Mouse (Mus musculus): ENCODE results near the gene Grk5.
"Not testable (repeated sequence)": the region's sequence is repeated elsewhere in the genome, so short reads cannot be mapped to it uniquely, and the experiment has no call there.

Grk5 gene

GRCm38 (mm10) chr19:60889714-60890315 lies at the start of gene Grk5:
Gene Grk5, plus strand, starts transcription at chr19:60889749.
- DNase-seq (ENCODE audit: low read depth, low spot score), result peak; percentile 98

DNA sequence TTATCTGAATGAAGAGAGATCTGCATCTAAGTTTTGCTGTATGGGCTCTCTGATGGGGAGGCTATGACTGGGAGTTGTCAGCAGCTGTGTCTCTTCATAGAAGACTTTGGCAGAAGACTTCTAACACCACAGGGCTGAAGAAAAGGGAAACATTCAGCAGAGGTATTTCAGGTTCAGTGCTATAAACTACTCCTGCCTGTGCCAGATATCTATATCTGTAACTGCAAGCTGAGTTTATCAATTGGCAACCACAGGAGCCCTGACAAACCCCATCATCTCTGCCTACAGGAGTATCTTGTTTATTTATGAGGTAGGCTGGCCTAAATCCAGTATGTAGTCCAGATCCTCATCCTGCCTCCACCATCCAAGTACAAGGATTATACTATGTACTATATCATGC lies 46.2 kb upstream of the Grk5 start:
- DNase-seq (ENCODE audit: low read depth, low spot score), result peak; percentile 10

GRCm38 (mm10) chr19:60845731-60846130 lies 43.8 kb upstream of the Grk5 start:
- DNase-seq (ENCODE audit: low read depth, low spot score), result no peak

- peak; percentile 97 for DNase-seq (ENCODE audit: low read depth, low spot score)
Measured at GRCm38 (mm10) chr19:60860868-60861700, 28.5 kb upstream of the Grk5 start, which contains the start of gene Sfxn4. Gene Sfxn4, minus strand, starts transcription at chr19:60861479.

DNA sequence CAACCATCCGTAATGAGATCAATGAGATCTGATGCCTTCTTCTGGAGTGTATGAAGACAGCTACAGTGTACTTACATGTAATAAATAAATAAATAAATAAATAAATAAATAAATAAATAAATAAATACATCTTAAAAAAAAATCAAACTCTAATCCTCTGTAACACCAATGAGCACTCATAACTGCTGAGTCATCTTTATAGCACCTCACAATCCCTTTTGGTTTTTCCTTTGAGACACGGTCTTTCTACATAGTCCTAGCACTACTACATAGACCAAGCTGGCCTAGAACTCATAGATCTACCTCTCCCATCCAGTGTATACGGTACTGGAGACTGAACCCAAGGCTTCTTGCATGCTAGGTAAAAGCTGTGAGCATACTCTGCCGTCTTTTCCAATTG lies 23.4 kb upstream of the Grk5 start:
- DNase-seq (ENCODE audit: low read depth, low spot score), result not testable (repeated sequence)

DNA sequence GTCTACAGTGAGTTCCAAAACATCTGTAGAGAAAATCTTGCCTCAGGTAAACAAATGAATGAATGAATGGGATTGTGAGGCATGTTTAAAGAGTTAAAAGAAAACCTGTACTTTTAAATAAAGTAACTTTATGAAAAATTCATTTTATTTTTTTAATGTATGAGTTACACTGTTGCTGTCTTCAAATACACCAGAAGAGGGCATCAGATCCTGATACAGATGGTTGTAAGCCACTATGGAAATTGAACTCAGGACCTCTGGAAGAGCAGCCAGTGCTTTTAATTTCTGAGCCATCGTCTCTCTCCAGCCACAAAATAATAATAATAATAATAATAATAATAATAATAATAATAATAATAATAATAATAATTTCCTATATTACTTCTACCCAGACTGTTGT lies 19.1 kb upstream of the Grk5 start:
- DNase-seq (ENCODE audit: low read depth, low spot score), result no peak

DNA sequence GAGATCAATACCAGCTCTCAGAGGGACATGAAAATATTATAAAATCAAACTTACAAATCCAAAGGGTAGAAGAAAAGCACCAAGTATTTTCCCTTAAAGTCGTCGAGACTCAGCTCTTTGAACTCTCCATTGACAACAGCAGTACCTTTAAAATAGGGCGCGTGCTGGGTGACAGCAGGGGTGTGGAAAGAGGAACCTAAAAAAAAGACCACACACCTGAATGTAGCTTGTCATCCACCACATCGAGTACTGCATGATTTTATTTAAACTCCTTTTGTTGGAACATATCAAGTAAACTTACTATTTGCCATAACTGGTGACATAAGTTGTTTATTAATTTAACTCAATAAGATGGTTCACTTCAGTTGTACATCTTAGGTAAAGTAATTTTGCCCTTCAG lies 18.2 kb upstream of the Grk5 start:
- no peak for DNase-seq (ENCODE audit: low read depth, low spot score)

DNA sequence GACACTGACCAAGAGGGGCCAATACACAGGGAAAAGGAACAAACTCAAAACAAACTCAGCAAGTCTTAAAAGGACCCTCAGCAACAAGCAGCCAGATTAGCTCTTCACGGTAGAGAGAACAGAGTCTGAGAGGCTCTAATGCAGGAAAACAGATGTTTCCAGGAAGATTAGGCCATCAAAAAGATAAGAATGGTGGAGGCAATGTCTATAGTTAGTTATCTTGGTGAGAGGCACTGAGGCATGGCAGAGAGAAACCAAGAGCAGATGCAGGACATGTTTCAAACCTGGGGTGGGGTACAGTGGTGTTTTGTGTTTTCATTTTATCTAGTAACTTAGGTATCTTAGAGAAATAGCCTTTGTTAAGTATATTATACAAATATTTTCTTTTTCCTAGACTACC lies 17.3 kb upstream of the Grk5 start:
- DNase-seq (ENCODE audit: low read depth, low spot score), result no peak

DNA sequence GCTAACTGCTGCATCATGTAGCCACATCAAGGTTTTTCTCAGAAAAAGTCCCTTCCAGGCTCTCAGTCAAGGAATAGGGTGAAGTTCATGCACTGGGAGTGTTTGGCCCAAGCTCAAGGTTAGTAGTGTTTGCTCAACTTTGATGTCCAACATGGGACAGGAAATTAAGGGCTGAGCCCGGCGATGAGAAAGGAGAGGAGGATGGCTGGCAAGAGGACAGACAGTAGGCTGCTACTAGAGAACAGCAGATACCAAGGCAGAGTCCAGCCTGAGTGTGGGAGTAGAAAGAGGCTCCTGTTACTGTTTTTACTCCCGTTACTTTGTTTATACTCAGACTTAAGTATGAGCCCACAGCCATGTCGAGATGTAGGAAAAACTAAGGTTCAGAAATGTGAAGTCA lies 16.0 kb upstream of the Grk5 start:
- peak; percentile 41 for DNase-seq (ENCODE audit: low read depth, low spot score)

GRCm38 (mm10) chr19:60874064-60874694 lies 15.4 kb upstream of the Grk5 start, which contains the start of gene Prdx3:
Gene Prdx3, minus strand, starts transcription at chr19:60874556.
- peak; percentile 98 for DNase-seq (ENCODE audit: low read depth, low spot score)

DNA sequence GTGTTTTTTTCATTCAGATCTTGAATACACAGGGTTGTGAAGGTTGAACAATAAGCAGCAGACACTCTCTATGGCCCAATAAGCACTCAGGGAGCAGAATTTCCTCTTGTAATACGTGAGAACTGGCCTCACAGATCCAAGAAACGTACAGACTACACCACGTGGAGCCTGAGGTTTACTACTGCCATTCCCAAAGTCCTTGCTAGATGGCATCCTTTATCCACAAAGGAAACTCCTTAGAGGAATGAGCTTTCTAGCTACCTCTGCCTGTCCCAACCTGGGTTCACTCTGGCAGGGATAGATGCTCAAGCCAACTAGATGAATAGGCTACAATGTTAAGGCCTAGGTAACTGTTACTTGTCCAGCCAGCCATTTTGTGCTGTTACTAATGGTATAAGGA lies 6.4 kb upstream of the Grk5 start:
- DNase-seq (ENCODE audit: low read depth, low spot score), result peak; percentile 82

DNA sequence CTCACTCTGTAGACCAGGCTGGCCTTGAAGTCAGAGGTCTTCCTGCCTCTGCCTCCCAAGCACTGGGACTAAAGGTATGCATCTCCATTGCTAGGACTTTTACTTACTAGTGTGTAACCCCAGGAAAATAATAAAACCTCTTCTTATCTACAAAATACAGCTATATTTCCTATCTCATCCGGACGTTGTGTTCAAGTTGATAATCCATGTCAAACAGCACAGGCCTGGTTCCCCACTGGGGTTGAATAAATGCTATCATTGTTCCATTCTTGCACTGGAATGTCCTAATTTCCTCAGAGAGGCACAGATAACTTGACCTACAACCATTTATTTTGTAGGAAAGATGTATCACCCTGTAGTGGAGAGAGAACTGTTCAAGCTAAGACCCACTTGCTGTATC lies 1.9 kb upstream of the Grk5 start:
- no peak for DNase-seq (ENCODE audit: low read depth, low spot score)

DNA sequence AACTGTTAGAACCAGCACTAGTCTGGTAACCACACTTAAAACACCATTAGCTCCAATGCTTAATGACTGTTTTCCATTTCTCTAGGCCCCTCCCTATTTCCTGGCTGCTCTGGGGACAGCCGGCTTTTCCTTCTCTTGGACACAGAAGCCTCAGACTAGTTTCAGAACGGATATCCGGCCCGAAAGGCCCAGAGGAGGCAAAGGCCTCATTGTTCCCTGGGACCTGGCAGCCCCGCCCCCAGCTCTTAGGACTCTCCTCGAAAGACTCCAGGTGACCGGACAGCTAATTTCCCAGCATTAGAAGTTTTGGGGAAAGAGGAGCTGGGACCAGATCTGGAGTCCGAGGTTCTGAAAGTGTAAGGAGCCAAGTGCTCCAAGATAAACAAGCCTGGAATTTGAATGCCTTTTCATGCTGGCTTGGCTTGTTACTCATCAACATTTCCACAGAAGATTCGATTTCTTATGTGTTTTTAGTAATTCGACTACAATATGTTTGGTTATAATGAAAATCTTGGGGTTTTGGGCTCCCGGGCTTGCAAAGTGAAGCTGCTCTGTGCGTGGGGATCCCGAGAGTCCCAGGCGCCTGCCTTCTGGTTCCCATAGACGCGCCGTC lies 342 bp upstream of the Grk5 start:
- peak; percentile 39 for DNase-seq (ENCODE audit: low read depth, low spot score)

DNA sequence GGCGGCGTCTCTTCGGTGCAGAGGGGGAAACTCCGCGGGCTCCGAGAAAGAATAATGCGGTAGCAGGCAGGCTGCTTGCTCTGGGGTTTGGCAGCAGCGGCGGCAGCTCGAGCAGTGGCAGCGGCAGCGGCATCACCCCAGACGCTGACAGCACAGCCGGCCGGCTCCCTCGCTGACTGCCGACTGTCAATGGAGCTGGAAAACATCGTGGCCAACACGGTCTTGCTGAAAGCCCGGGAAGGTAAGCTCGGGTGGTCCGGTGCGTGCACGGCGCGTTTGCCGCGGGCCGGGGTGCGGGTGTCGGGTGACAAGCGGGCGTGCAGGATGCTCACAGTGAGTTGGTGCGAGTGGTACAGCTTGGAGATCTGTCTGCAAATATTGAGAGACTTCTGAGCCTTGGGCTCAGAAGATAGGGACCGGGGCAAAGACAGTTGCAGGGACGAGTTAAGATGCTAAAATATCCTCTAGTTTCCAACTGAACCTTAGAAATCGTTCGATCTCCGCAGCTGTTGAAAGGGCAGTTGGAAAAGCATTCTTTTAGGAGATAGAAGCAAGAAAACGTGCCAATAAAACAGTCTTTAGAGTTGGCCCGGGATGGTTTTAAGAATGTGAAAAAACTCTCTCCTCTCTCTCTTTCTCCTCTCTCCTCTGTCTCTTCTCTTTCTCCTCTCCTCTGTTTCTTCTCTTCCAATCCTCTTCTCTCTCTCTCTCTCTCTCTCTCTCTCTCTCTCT lies 1.0 kb downstream of the Grk5 start:
- DNase-seq (ENCODE audit: low read depth, low spot score), result no peak

DNA sequence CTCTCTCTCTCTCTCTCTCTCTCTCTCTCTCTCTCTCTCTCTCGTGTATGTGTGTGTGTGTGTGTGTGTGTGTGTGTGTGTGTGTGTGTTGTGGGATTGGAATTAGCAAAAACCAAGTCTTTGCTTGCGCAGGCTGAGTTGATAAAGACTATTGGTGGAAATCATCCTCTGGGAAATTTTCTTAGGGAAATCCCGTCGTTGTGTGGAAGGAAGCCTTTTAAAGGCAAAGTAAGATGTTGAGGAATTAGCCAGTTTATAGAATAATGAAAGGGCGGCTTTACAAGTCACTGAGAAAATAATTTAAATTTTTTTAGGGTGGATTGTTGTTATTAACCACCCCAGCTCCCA lies 1.5 kb downstream of the Grk5 start:
- DNase-seq (ENCODE audit: low read depth, low spot score), result peak; percentile 63

GRCm38 (mm10) chr19:60891934-60892547 lies 2.5 kb downstream of the Grk5 start:
- DNase-seq (ENCODE audit: low read depth, low spot score), result peak; percentile 76

- DNase-seq (ENCODE audit: low read depth, low spot score), result peak; percentile 35
Measured at GRCm38 (mm10) chr19:60895251-60895880, 5.8 kb downstream of the Grk5 start.

DNA sequence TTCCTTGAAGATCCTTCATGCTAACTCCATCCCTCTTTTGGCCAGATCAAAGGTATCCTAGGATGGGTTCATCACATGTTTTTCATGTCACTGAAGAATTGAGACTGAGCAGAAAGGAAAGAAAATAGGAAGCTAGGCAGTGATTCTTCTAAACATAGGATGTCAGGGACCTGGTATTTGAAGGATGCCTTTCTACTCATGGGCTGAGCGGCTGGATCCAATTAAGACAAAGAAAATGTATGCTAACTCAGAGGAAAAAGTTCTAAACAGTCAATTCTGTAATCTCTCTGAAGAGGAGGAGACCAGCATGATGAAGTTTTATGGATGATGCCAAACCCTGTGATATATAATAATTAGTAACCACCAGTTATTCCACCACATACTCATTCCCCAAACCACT lies 13.6 kb downstream of the Grk5 start:
- no peak for DNase-seq (ENCODE audit: low read depth, low spot score)

DNA sequence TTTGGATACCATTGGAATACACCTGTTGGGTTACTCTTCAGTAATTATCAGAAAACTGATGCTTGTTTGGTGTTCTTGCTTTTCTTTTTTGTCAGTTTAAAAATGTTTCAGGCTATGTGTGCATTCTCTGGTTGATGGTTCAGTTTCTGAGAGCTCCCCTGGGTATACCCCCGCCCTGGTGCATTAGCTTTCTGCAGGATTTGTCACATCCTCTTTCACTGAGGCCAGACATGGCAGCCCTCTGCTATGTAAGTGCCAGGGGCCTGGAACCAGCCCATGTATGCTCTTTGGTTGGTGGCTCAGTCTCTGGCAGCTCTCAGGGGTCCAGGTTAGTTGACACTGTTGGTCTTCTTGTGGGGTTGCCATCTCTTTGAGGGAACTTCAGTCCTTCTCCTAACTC lies 14.4 kb downstream of the Grk5 start:
- DNase-seq (ENCODE audit: low read depth, low spot score), result no peak

- DNase-seq (ENCODE audit: low read depth, low spot score), result no peak
Measured at GRCm38 (mm10) chr19:60905477-60905876, 15.9 kb downstream of the Grk5 start.

DNA sequence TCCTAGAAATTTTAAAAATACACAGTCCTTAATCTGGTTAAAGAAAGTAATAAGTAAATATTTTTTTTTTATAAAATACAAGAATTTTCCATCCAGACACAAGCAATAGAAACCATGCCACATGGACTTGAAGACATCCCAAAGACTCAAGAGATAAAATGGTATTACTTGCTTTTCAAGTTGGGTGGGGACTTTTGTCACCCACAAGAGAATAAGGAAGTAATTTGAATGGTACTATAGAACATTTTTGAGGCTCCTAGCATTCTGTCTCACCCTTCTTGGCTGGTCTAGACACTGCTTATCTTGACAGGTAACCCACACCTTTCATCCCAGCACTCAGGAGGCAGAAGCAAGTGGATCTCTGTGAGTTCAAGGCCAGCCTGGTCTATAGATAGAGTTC lies 20.8 kb downstream of the Grk5 start:
- no peak for DNase-seq (ENCODE audit: low read depth, low spot score)

All from brain, adult 2 months (tissue).